Mouse (Mus musculus) embryonic facial prominence, embryonic 10.5 days (tissue): ENCODE results near the gene Olfr641. TPM values are rescaled to one million over a fixed set of nuclear protein-coding genes. Genes with fewer than 3 reads are reported as not detected.

ENCODE experiments used
- DNase-seq: peaks from one replicate; pipeline ENCODE4 v3.0.0-alpha.2; 2017; ENCODE audit warnings: low spot score
- H3K27ac ChIP-seq: fragments of 300-500 bp; sonication (generic); replicated peaks from 2 replicates; pipeline ENCODE4 v1.5.1; 2016; ENCODE audit warnings: mild to moderate bottlenecking
- H3K27me3 ChIP-seq: fragments of 300-500 bp; sonication (generic); replicated peaks from 2 replicates; pipeline ENCODE4 v1.6.1; 2016; ENCODE audit warnings: low read depth, mild to moderate bottlenecking; ENCODE audit not compliant: poor library complexity, severe bottlenecking
- H3K36me3 ChIP-seq: fragments of 300-500 bp; sonication (generic); replicated peaks from 2 replicates; pipeline ENCODE4 v1.6.1; 2016; ENCODE audit warnings: mild to moderate bottlenecking, moderate library complexity
- H3K4me1 ChIP-seq: fragments of 300-500 bp; sonication (generic); 2 replicates; pipeline ENCODE4 v1.6.1; 2016
- H3K4me3 ChIP-seq: fragments of 300-500 bp; sonication (generic); 2 replicates; pipeline ENCODE4 v1.5.1; 2016; ENCODE audit warnings: mild to moderate bottlenecking, moderate library complexity
- H3K9me3 ChIP-seq: fragments of 300-500 bp; sonication (generic); 2 replicates; pipeline ENCODE4 v1.6.1; 2016; ENCODE audit warnings: mild to moderate bottlenecking
- WGBS: fragments of 180-500 bp; shearing (Covaris S2); methylation state at CpG from one replicate; pipeline ENCODE4 v1.1.7; 2016; 5-methylcytosine and 5-hydroxymethylcytosine counted together
- polyA plus RNA-seq: library from polyadenylated mRNA; unstranded; fragments of >200 nt; fragmentation: Nextera tagmentation; extraction: Ambion mirVana; gene quantifications from 2 replicates; pipeline ENCODE4 v1.2.1, GENCODE M21; 2016

The Olfr641 gene
- polyA plus RNA-seq, 1 experiment from 2014 or later, result not detected

GRCm38 (mm10) chr7:104085365-104085764, 50.1 kb downstream of the Olfr641 start, which contains the start of gene Olfr645:
Olfr645 (minus strand) TSS chr7:104085465.
- DNase-seq, result no peak
- 74% methylated on average over 1 of the region's 1 CpGs for WGBS
- Histone ChIP-seq H3K4me1 (no peaks in the 10 kb centered on the region), H3K36me3 (no peaks in the 10 kb centered on the region), H3K9me3 (no peaks in the 10 kb centered on the region), H3K4me3 (no peak within 1 kb of the TSS), H3K27me3 (no peaks in the 10 kb centered on the region), H3K27ac (no peak within 1 kb of the TSS)

Other genes with a start within 250 kb of the Olfr641 start
- gene Olfr67, start 243.6 kb upstream of the Olfr641 start, polyA plus RNA-seq, result not detected in 2 replicates
- gene Hbb-bt, start 221.4 kb upstream of the Olfr641 start, polyA plus RNA-seq, result 142 and 287 TPM in 2 replicates
- gene Hbb-bs, start 207.3 kb upstream of the Olfr641 start, polyA plus RNA-seq, result 53.2 and 94.1 TPM in 2 replicates
- 0.29 TPM in 1 of 2 replicates, not detected in the other for gene Hbb-bh2, start 194.9 kb upstream of the Olfr641 start, polyA plus RNA-seq
- gene Hbb-bh1, start 192.3 kb upstream of the Olfr641 start, polyA plus RNA-seq, result 2,995 and 3,161 TPM in 2 replicates
- gene Hbb-y, start 182.2 kb upstream of the Olfr641 start, polyA plus RNA-seq, result 6,247 and 7,270 TPM in 2 replicates
- gene Olfr66, start 149.2 kb upstream of the Olfr641 start, polyA plus RNA-seq, result not detected in 2 replicates
- gene Olfr64, start 141.0 kb upstream of the Olfr641 start, polyA plus RNA-seq, result not detected in 2 replicates
- not detected in 2 replicates for gene Olfr65, start 132.0 kb upstream of the Olfr641 start, polyA plus RNA-seq
- not detected in 2 replicates for gene Olfr631, start 106.6 kb upstream of the Olfr641 start, polyA plus RNA-seq
- gene Olfr632, start 101.1 kb upstream of the Olfr641 start, polyA plus RNA-seq, result not detected in 2 replicates
- gene Olfr633, start 91.0 kb upstream of the Olfr641 start, polyA plus RNA-seq, result 0.05 TPM in 1 of 2 replicates, not detected in the other
- gene Olfr635, start 64.3 kb upstream of the Olfr641 start, polyA plus RNA-seq, result 0.02 TPM in 1 of 2 replicates, not detected in the other
- gene Olfr638, start 36.7 kb upstream of the Olfr641 start, polyA plus RNA-seq, result not detected in 2 replicates
- 0.02 TPM in 1 of 2 replicates, not detected in the other for gene Olfr639, start 18.1 kb upstream of the Olfr641 start, polyA plus RNA-seq
- gene Olfr640, start 9.9 kb upstream of the Olfr641 start, polyA plus RNA-seq, result not detected in 2 replicates
- not detected in 2 replicates for gene Olfr642, start 17.2 kb downstream of the Olfr641 start, polyA plus RNA-seq
- gene 4930516K23Rik, start 26.0 kb downstream of the Olfr641 start, polyA plus RNA-seq, result not detected in 2 replicates
- not detected in 2 replicates for gene Olfr644, start 36.4 kb downstream of the Olfr641 start, polyA plus RNA-seq
- not detected in 2 replicates for gene Olfr645, start 50.0 kb downstream of the Olfr641 start, polyA plus RNA-seq
- not detected in 2 replicates for gene Olfr646, start 69.4 kb downstream of the Olfr641 start, polyA plus RNA-seq
- gene Ubqln5, start 94.4 kb downstream of the Olfr641 start, polyA plus RNA-seq, result not detected in 2 replicates
- not detected in 2 replicates for gene Olfr643, start 102.0 kb downstream of the Olfr641 start, polyA plus RNA-seq
- not detected in 2 replicates for gene Ubqln3, start 107.8 kb downstream of the Olfr641 start, polyA plus RNA-seq
- gene Ubqlnl, start 115.1 kb downstream of the Olfr641 start, polyA plus RNA-seq, result not detected in 2 replicates
- gene Olfm5, start 129.4 kb downstream of the Olfr641 start, polyA plus RNA-seq, result not detected in 2 replicates
- gene Olfr648, start 147.9 kb downstream of the Olfr641 start, polyA plus RNA-seq, result 0.30 and 0.36 TPM in 2 replicates
- not detected in 2 replicates for gene Olfr649, start 160.5 kb downstream of the Olfr641 start, polyA plus RNA-seq
- gene Trim6, start 183.3 kb downstream of the Olfr641 start, polyA plus RNA-seq, result 6.1 and 7.6 TPM in 2 replicates
- gene Trim34a, start 209.0 kb downstream of the Olfr641 start, polyA plus RNA-seq, result 0.54 and 0.69 TPM in 2 replicates